Mouse (Mus musculus) midbrain, embryonic 12.5 days (tissue): ENCODE measurements around the gene Ppp1r12b. TPM values are rescaled to one million over a fixed set of nuclear protein-coding genes. Genes with fewer than 3 reads are reported as not detected.
A peak's percentile ranks its signal among the peaks of the same experiment; 100 is the strongest.

Experiments
- ATAC-seq: fragments of 200-750 bp; cut with Nextera tagmentation; 2 replicates; pipeline ENCODE4 v1.8.0; 2017; ENCODE audit warnings: low read depth, moderate TSS enrichment, moderate library complexity; ENCODE audit not compliant: low FRiP score
- H3K27ac ChIP-seq: fragments of 300-500 bp; sonication (generic); replicated peaks from 2 replicates; pipeline ENCODE4 v1.5.1; 2016; ENCODE audit warnings: mild to moderate bottlenecking
- H3K27me3 ChIP-seq: fragments of 300-500 bp; sonication (generic); 2 replicates; pipeline ENCODE4 v1.6.1; 2016; ENCODE audit warnings: mild to moderate bottlenecking
- H3K36me3 ChIP-seq: fragments of 300-500 bp; sonication (generic); 2 replicates; pipeline ENCODE4 v1.6.1; 2016
- H3K4me1 ChIP-seq: fragments of 300-500 bp; sonication (generic); 2 replicates; pipeline ENCODE4 v1.6.1; 2016
- H3K4me2 ChIP-seq: fragments of 300-500 bp; sonication (generic); replicated peaks from 2 replicates; pipeline ENCODE4 v1.6.1; 2016; ENCODE audit warnings: mild to moderate bottlenecking, moderate library complexity
- H3K4me3 ChIP-seq: fragments of 300-500 bp; sonication (generic); 2 replicates; pipeline ENCODE4 v1.5.1; 2016; ENCODE audit warnings: mild to moderate bottlenecking
- H3K9ac ChIP-seq: fragments of 300-500 bp; sonication (generic); replicated peaks from 2 replicates; pipeline ENCODE4 v1.6.1; 2016; ENCODE audit warnings: mild to moderate bottlenecking, moderate library complexity
- H3K9me3 ChIP-seq: fragments of 300-500 bp; sonication (generic); 2 replicates; pipeline ENCODE4 v1.6.1; 2016; ENCODE audit warnings: mild to moderate bottlenecking
- WGBS: fragments of 180-500 bp; shearing (Covaris S2); methylation state at CpG from one replicate; pipeline ENCODE4 v1.1.7; 2016; 5-methylcytosine and 5-hydroxymethylcytosine counted together
- polyA plus RNA-seq: library from polyadenylated mRNA; unstranded; fragments of >200 nt; fragmentation: Nextera tagmentation; extraction: Ambion mirVana; gene quantifications from 2 replicates; pipeline ENCODE4 v1.2.1, GENCODE M21; 2016

Gene Ppp1r12b
- polyA plus RNA-seq, 1 experiment from 2014 or later = 14.6 TPM

- no peak overlapping the region for H3K27ac ChIP-seq
- 93% methylated on average over 1 of the region's 1 CpGs for WGBS
- no peaks in the 10 kb centered on the region for H3K36me3 ChIP-seq
- H3K4me1 ChIP-seq = no peaks in the 10 kb centered on the region
- ATAC-seq = no peak
- H3K4me3 ChIP-seq = no peak overlapping the region
- no peaks in the 10 kb centered on the region for H3K9me3 ChIP-seq
- H3K4me2 ChIP-seq = no peak overlapping the region
- no peak overlapping the region for H3K9ac ChIP-seq
- no peaks in the 10 kb centered on the region for H3K27me3 ChIP-seq
Observed at GRCm38 (mm10) chr1:134817120-134817519, 138.6 kb downstream of the Ppp1r12b start.

DNA sequence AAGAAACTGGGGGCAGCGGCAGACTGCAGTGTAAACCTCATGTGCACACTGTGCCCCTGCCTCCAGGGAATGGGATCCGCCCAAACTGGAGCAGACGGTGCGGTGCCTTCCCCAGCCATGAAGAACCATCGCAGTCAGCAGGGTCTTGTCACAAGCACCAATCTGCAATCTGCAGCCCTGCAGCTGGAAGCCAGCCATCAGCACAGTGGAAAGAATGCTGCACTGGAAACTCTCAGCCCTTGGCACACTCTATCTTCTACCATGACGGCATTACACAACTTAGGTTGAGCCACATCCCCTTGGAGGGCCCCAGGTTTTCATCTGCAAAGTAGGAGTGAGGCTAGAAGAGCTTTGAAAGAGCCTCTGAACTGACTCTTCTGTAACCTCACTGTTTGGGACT is 139.1 kb downstream of the Ppp1r12b start:
- Histone ChIP-seq H3K9ac (no peak overlapping the region), H3K27ac (no peak overlapping the region), H3K27me3 (no peaks in the 10 kb centered on the region), H3K4me2 (no peak overlapping the region), H3K36me3 (no peaks in the 10 kb centered on the region), H3K4me3 (no peak overlapping the region), H3K9me3 (no peaks in the 10 kb centered on the region), H3K4me1 (no peaks in the 10 kb centered on the region)
- 83% methylated on average over 6 of the region's 6 CpGs for WGBS
- ATAC-seq = no peak

- H3K4me2 ChIP-seq = no peak overlapping the region
- 76% methylated on average over 3 of the region's 3 CpGs for WGBS
Observed at GRCm38 (mm10) chr1:134815748-134816147, 140.0 kb downstream of the Ppp1r12b start.

DNA sequence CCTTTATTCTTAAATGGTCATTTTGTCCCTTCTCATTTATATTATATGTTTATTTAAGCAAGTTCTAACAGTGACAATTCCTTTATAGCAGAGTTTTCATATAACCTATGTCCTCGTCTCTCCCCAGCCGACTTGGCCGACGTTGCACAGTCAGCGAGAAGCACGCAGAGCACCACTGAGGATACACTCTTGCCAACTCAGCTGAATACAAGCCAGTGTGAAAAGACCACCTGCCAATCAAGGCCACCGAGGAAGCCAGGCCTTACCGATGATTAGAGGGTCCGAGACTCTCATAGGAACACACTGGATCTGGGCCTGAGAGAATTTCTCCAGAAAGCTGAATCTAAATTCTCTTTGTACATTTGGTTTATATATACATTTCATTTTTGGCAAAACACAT is 150.3 kb downstream of the Ppp1r12b start:
- 78% methylated on average over 9 of the region's 9 CpGs for WGBS
- no peak overlapping the region for H3K4me2 ChIP-seq
- H3K4me3 ChIP-seq = no peak overlapping the region
- no peak overlapping the region for H3K9ac ChIP-seq
- H3K36me3 ChIP-seq = no peaks in the 10 kb centered on the region
- no peaks in the 10 kb centered on the region for H3K27me3 ChIP-seq
- H3K9me3 ChIP-seq = no peaks in the 10 kb centered on the region
- no peak for ATAC-seq
- peaks cover 19% of the 10 kb centered on the region for H3K4me1 ChIP-seq
- no peak overlapping the region for H3K27ac ChIP-seq

More at GRCm38 (mm10) chr1:134815748-134816147, 140.0 kb downstream of the Ppp1r12b start:
- no peaks in the 10 kb centered on the region for H3K9me3 ChIP-seq
- no peak for ATAC-seq
- H3K4me1 ChIP-seq = no peaks in the 10 kb centered on the region
- H3K4me3 ChIP-seq = no peak overlapping the region
- H3K36me3 ChIP-seq = no peaks in the 10 kb centered on the region
- H3K9ac ChIP-seq = no peak overlapping the region
- H3K27me3 ChIP-seq = no peaks in the 10 kb centered on the region
- no peak overlapping the region for H3K27ac ChIP-seq

DNA sequence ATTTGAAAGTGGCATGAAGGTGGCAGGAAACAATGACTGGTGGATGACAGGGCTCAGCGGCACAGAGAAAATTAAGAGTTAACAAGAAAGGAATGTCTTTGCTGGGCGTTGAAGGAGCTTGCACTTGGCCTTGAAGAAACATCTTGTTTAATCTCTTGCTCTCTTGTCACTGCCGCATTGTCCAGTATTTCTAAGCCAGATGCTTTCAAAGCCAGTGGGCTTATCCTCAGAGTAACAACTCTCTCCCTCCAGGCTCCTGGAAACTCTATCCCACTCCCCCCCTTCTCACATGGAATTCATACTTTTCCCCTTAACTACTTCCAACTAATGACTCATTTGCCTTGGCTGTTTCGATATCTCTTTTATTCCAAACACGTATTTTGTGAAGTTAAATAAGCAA is 151.4 kb downstream of the Ppp1r12b start:
- H3K27me3 ChIP-seq = no peaks in the 10 kb centered on the region
- H3K27ac ChIP-seq = no peak overlapping the region
- 0 out of 2 replicates have a peak, but pooled peaks cover 3% of the 10 kb centered on the region for H3K9me3 ChIP-seq
- H3K4me2 ChIP-seq = no peak overlapping the region
- H3K36me3 ChIP-seq = peaks cover 5% of the 10 kb centered on the region
- no peak for ATAC-seq
- H3K9ac ChIP-seq = no peak overlapping the region
- H3K4me3 ChIP-seq = no peak overlapping the region
- WGBS = 39% methylated on average over 5 of the region's 5 CpGs
- H3K4me1 ChIP-seq = peaks cover 19% of the 10 kb centered on the region

- no peak for ATAC-seq
- H3K27me3 ChIP-seq = no peaks in the 10 kb centered on the region
- no peak overlapping the region for H3K9ac ChIP-seq
- peaks cover 19% of the 10 kb centered on the region for H3K4me1 ChIP-seq
- 0 out of 2 replicates have a peak, but pooled peaks cover 3% of the 10 kb centered on the region for H3K9me3 ChIP-seq
- 56% methylated on average over 16 of the region's 16 CpGs for WGBS
- no peak overlapping the region for H3K4me2 ChIP-seq
- H3K27ac ChIP-seq = no peak overlapping the region
- H3K4me3 ChIP-seq = no peak overlapping the region
- peaks cover 10% of the 10 kb centered on the region for H3K36me3 ChIP-seq
Observed at GRCm38 (mm10) chr1:134803286-134804117, 152.2 kb downstream of the Ppp1r12b start.

GRCm38 (mm10) chr1:134801758-134802157 is 154.0 kb downstream of the Ppp1r12b start:
- no peaks in the 10 kb centered on the region for H3K27me3 ChIP-seq
- H3K4me2 ChIP-seq = no peak overlapping the region
- H3K4me3 ChIP-seq = no peak overlapping the region
- ATAC-seq = no peak
- 94% methylated on average over 7 of the region's 7 CpGs for WGBS
- H3K36me3 ChIP-seq = peaks cover 10% of the 10 kb centered on the region
- 0 out of 2 replicates have a peak, but pooled peaks cover 3% of the 10 kb centered on the region for H3K9me3 ChIP-seq
- no peak overlapping the region for H3K27ac ChIP-seq
- H3K9ac ChIP-seq = no peak overlapping the region
- peaks cover 19% of the 10 kb centered on the region for H3K4me1 ChIP-seq

DNA sequence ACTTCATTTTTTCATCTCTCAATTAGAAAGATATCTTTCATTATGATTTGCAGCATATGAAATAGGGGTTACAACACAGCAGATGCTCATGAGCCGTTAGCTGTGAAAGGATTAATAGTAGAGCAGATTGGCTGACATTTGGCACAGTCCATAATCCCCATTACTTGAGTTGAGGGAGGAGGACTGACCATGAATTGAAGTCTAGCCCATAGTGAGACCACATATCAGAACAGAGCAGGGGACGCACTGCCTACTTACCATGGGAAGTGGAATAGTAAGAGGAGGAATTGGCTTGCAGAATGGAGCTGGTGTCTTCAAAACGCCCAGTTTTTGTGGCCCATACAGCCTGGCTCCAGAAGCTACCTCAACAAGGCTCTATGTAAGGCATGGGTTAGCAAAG is 159.2 kb downstream of the Ppp1r12b start:
- H3K4me3 ChIP-seq = no peak overlapping the region
- WGBS = 70% methylated on average over 3 of the region's 3 CpGs
- H3K4me2 ChIP-seq = no peak overlapping the region
- 0 out of 2 replicates have a peak, but pooled peaks cover 3% of the 10 kb centered on the region for H3K9me3 ChIP-seq
- ATAC-seq = no peak
- peaks cover 10% of the 10 kb centered on the region for H3K36me3 ChIP-seq
- H3K4me1 ChIP-seq = no peaks in the 10 kb centered on the region
- H3K27me3 ChIP-seq = no peaks in the 10 kb centered on the region
- no peak overlapping the region for H3K27ac ChIP-seq
- H3K9ac ChIP-seq = no peak overlapping the region

GRCm38 (mm10) chr1:134796076-134796475 is 159.7 kb downstream of the Ppp1r12b start:
- Histone ChIP-seq H3K4me1 (no peaks in the 10 kb centered on the region), H3K9ac (no peak overlapping the region), H3K4me3 (no peak overlapping the region), H3K27me3 (no peaks in the 10 kb centered on the region), H3K9me3 (0 out of 2 replicates have a peak, but pooled peaks cover 3% of the 10 kb centered on the region), H3K36me3 (peaks cover 10% of the 10 kb centered on the region), H3K4me2 (no peak overlapping the region), H3K27ac (no peak overlapping the region)
- 95% methylated on average over 1 of the region's 1 CpGs for WGBS
- no peak for ATAC-seq

DNA sequence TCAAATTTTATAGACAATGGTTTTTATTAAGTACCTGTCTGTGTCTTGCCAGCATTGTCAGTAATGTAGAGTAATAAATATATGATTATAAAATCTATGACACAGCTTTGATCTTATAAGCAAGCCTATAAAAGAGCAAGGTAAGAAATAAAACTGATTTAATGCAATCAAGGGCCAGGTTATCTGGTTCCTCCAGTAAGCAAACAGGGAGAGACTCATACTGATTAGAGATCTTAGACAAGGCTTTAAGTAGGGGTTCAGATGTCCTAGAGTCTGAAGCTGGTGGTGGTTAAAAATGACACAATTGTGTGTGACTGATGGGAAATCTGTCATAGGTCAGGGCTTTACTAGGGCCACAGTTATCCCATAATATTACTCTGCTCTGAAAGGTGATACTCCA is 164.3 kb downstream of the Ppp1r12b start:
- H3K36me3 ChIP-seq = no peaks in the 10 kb centered on the region
- no peak overlapping the region for H3K4me2 ChIP-seq
- no peak overlapping the region for H3K4me3 ChIP-seq
- no peaks in the 10 kb centered on the region for H3K27me3 ChIP-seq
- H3K27ac ChIP-seq = no peak overlapping the region
- H3K9ac ChIP-seq = no peak overlapping the region
- H3K9me3 ChIP-seq = no peaks in the 10 kb centered on the region
- peaks cover 2% of the 10 kb centered on the region; the same call in 1 of the 2 replicates for H3K4me1 ChIP-seq
- ATAC-seq = no peak

DNA sequence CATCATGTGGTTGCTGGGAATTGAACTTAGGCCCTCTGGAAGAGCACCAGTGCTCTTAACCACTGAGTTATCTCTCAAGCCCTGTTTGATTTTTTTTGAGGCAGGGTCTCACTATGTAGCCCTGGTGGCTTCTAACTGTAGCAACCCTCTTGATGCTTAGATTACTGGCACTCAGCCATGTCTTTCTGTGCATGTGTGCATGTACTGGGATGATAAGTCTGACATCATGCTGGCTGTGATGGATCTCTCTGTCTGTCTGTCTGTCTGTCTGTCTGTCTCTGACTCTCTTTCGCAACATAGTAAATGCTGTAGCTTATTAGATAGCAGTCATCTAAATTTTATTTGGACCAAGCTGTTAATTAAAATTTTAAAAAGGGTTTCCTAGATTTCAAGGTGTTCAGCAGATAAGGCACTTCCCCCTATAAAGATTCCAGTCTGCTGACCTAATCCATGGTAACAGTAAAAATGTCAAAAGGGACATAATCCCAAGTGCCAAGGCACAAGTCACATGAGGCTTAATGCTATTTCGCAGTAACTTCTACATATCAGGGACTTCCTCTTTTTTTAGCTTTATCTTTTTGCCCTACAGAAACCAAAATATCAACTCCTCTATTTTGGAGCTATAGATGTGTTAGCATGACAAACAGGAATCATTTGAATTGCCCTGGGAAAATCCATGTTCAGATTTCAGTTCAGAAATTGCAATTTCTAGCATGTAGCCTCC is 164.9 kb downstream of the Ppp1r12b start:
- Histone ChIP-seq H3K9me3 (no peaks in the 10 kb centered on the region), H3K4me1 (peaks cover 2% of the 10 kb centered on the region; the same call in 1 of the 2 replicates), H3K27me3 (no peaks in the 10 kb centered on the region), H3K4me2 (no peak overlapping the region), H3K36me3 (no peaks in the 10 kb centered on the region), H3K27ac (no peak overlapping the region), H3K9ac (no peak overlapping the region), H3K4me3 (no peak overlapping the region)
- ATAC-seq = no peak
- 94% methylated on average over 2 of the region's 2 CpGs for WGBS

GRCm38 (mm10) chr1:134788096-134788495 is 167.6 kb downstream of the Ppp1r12b start:
- Histone ChIP-seq H3K27me3 (no peaks in the 10 kb centered on the region), H3K27ac (no peak overlapping the region), H3K36me3 (no peaks in the 10 kb centered on the region), H3K4me2 (no peak overlapping the region), H3K9ac (no peak overlapping the region), H3K4me1 (peaks cover 2% of the 10 kb centered on the region; the same call in 1 of the 2 replicates), H3K9me3 (no peaks in the 10 kb centered on the region), H3K4me3 (no peak overlapping the region)
- ATAC-seq = 0 out of 2 replicates have a peak, but pooled peaks have one; percentile 44
- 47% methylated on average over 7 of the region's 7 CpGs for WGBS
